Mouse (Mus musculus): ENCODE data around the gene Pold3. TPM values are rescaled to one million over a fixed set of nuclear protein-coding genes. Genes with fewer than 3 reads are reported as not detected.
"Not testable (repeated sequence)": the region's sequence is repeated elsewhere in the genome, so short reads cannot be mapped to it uniquely, and the experiment has no call there.

Gene Pold3
- polyA plus RNA-seq, 1 experiment from 2014 or later = 103 TPM

DNA sequence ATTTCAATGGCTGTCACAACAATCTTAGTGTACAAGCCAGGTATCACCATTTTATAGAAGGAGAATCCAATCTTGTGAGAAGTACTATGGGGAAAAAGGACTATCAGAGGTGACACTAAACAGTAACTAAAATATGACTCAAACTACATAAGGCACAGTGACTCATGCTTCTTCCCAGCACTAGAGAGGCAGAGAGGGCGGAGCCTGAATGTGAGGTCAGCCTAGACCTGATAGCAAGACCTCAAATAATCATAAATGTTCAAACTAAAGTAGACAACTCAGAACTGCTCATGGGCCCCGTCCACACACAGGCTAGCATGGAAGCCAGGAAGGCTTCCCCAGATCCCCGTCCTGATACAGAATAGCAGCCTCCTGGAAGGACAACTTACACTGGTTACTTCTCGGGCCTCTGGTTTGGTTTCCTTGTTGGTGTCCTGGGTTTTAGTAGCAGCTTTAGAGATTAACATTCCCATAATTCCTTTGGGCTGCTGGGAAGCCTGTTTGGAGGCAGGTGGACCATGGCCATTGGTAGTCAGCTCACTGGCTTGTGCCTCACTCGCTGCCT, 21.3 kb downstream of the Pold3 start:
- H3K36me3 ChIP-seq (replicated peaks) = peaks cover 99% of the 10 kb centered on the region
- no peak overlapping the region for H3K4me3 ChIP-seq
- no peaks in the 10 kb centered on the region for H3K4me1 ChIP-seq
- no peak for DNase-seq (ENCODE audit: low spot score)
- no peak overlapping the region for H3K27ac ChIP-seq (replicated peaks)
- WGBS = 89% methylated on average over 5 of the region's 5 CpGs
- H3K27me3 ChIP-seq (replicated peaks; ENCODE audit: low read depth, poor library complexity, severe bottlenecking) = no peaks in the 10 kb centered on the region
- no peaks in the 10 kb centered on the region for H3K9me3 ChIP-seq

DNA sequence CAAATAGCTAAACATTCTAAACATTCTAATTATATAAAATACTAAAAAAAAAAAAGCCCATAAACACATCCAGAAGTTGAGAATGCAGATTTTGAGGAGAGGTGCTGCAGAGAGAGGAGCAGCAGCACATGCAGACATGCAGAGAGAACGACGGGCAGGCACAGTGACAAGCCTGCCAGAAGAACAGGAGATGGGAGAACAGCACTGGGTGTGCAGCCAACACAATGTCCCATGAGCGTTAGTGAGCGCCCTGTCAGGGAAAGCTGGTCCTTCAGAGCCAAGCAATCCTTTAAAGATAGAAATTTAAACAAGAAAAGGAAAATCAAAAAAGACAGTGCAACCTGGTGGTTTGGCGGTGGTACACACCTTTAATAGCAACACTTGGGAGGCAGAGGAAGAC, 34.5 kb downstream of the Pold3 start:
- H3K36me3 ChIP-seq (replicated peaks) = peaks cover 97% of the 10 kb centered on the region
- WGBS = 91% methylated on average over 5 of the region's 5 CpGs
- no peak overlapping the region for H3K4me3 ChIP-seq
- no peak for DNase-seq (ENCODE audit: low spot score)
- no peaks in the 10 kb centered on the region for H3K4me1 ChIP-seq
- no peaks in the 10 kb centered on the region for H3K27me3 ChIP-seq (replicated peaks; ENCODE audit: low read depth, poor library complexity, severe bottlenecking)
- H3K27ac ChIP-seq (replicated peaks) = no peak overlapping the region
- H3K9me3 ChIP-seq = peaks cover 6% of the 10 kb centered on the region; the same call in 1 of the 2 replicates

DNA sequence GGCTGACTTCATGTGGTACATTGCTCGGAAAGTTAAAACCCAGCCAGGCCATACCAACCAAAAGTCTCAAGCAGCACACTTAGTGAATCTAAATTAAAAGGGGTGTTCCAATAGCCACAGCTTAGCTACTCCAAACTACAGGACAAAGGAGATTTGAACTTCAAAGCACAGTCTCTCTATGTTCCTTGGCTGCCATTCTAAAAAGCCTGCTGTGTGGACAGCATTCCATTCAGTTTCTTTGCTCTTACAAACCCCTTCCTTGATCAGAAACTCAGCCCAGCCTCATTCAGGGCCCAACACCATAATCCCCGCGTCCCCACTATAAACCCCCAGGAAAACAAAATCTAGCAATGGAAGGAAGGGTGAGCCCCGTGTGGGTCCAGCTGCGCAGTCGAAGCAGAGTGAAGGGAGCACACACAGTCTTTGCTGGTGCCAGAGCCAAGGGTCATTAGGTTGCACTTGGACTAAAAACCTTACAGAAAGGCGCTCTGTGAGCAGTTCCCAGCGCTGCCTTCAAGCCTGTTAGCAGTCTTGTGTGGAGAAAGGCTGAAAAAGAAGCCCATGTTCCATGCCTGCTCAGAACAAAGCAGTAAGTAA, 35.1 kb downstream of the Pold3 start:
- Histone ChIP-seq H3K9me3 (peaks cover 6% of the 10 kb centered on the region; the same call in 1 of the 2 replicates), H3K36me3 (replicated peaks) (peaks cover 98% of the 10 kb centered on the region), H3K4me3 (no peak overlapping the region), H3K27ac (replicated peaks) (no peak overlapping the region), H3K27me3 (replicated peaks; ENCODE audit: low read depth, poor library complexity, severe bottlenecking) (no peaks in the 10 kb centered on the region), H3K4me1 (no peaks in the 10 kb centered on the region)
- DNase-seq (ENCODE audit: low spot score) = no peak
- 88% methylated on average over 8 of the region's 8 CpGs for WGBS

DNA sequence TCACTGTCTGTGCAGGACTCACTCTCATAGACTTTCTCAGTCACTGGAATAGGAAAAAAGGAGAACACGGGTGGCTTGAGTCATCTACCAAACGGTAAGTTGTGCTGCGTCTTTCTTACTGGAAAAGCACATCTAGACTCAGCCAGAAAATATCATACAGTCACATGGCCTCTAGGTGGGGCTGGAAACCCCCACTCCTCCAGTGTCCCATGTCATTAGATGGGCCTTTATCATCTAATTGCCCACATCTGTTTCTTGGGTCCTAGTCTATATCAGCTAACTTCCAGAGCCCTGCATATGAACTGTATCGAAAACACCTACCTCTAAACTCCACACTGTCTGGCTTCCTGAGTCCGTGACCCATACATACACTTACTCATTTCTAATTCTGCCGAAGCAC, 37.6 kb downstream of the Pold3 start:
- no peak for DNase-seq (ENCODE audit: low spot score)
- H3K27ac ChIP-seq (replicated peaks) = no peak overlapping the region
- H3K27me3 ChIP-seq (replicated peaks; ENCODE audit: low read depth, poor library complexity, severe bottlenecking) = no peaks in the 10 kb centered on the region
- peaks cover 92% of the 10 kb centered on the region for H3K36me3 ChIP-seq (replicated peaks)
- H3K9me3 ChIP-seq = 0 out of 2 replicates have a peak, but pooled peaks cover under 1% of the 10 kb centered on the region
- H3K4me3 ChIP-seq = no peak overlapping the region
- WGBS = 89% methylated on average over 6 of the region's 6 CpGs
- H3K4me1 ChIP-seq = no peaks in the 10 kb centered on the region

DNA sequence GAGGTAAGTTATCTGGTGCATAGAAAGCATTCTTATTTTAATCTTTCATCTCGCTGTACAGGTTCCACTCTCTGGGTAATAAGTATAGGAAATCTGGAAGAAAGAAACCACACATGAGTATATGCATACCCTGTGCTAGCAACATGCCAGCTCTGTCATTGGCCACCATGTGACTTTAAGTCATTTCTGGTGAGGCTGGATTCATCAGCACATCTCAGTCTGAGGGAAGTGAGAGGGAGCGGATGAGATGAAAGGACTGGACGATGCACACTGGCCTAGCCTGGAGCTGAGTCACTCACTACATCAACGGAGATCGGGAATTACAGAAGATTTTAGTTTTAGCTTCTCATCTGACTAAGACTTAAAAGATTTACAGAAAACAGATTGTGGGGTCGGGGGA, 38.5 kb downstream of the Pold3 start:
- Histone ChIP-seq H3K27me3 (replicated peaks; ENCODE audit: low read depth, poor library complexity, severe bottlenecking) (no peaks in the 10 kb centered on the region), H3K27ac (replicated peaks) (no peak overlapping the region), H3K4me1 (no peaks in the 10 kb centered on the region), H3K9me3 (no peaks in the 10 kb centered on the region), H3K4me3 (no peak overlapping the region), H3K36me3 (replicated peaks) (peaks cover 87% of the 10 kb centered on the region)
- no peak for DNase-seq (ENCODE audit: low spot score)
- WGBS = 94% methylated on average over 6 of the region's 6 CpGs

DNA sequence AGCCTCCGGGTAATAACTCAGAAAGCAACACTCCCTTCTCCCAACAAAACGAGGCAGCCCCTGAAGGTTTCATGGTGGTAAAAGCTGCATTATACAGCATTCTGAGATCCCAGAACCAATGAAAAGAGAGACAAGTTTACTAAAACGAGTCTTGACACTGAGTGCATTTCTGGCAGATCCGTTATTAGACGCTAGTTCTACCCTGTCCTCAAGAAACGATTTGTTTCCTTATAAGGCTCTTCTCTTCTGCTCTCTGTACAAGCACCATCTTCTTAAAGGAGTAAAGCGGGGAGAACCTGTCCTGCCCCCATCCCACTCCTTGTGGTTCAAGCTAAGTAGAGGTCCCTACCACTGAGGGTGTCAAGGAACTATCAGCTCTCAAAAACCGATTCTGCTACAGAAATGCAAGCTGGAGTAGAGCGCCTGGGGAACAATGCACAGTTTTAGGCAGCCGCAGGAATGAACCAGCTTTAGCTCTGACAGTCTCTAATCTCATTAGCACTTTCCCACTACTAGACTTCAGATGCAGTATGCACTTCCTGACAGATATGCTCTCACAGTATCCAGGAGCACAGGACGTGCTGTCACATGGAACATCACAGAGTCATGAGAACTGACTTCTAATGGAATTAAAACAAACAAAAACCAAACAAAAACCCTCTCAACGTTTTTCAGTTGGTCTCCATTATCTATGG, 41.1 kb downstream of the Pold3 start:
- 78% methylated on average over 12 of the region's 12 CpGs for whole genome bisulfite sequencing
- Histone ChIP-seq H3K27ac (replicated peaks) (no peak overlapping the region), H3K4me1 (no peaks in the 10 kb centered on the region), H3K27me3 (replicated peaks; ENCODE audit: low read depth, poor library complexity, severe bottlenecking) (no peaks in the 10 kb centered on the region), H3K9me3 (no peaks in the 10 kb centered on the region), H3K36me3 (replicated peaks) (peaks cover 74% of the 10 kb centered on the region), H3K4me3 (no peak overlapping the region)
- no peak for DNase-seq (ENCODE audit: low spot score)

DNA sequence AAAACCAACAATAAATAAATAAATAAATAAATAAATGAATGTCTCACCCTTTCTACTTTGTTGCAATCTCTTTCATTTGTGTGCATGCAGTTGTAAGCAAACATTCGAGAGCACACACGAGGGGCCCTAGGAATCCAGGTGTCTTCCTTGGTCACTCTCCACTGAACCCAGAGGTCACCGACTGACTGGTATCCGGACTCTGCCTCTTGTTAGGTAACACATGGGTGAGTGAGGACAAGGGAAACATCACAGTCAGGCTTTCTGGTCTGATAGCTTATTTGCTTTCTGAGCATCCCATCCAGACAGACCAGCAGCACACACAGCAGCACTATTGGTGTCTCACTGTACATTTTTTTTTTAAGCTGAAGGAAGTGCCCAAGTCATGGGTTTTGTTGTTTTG, 44.3 kb downstream of the Pold3 start:
- Histone ChIP-seq H3K4me3 (no peak overlapping the region), H3K4me1 (no peaks in the 10 kb centered on the region), H3K27me3 (replicated peaks; ENCODE audit: low read depth, poor library complexity, severe bottlenecking) (no peaks in the 10 kb centered on the region), H3K27ac (replicated peaks) (no peak overlapping the region), H3K9me3 (no peaks in the 10 kb centered on the region), H3K36me3 (replicated peaks) (peaks cover 42% of the 10 kb centered on the region)
- DNase-seq (ENCODE audit: low spot score) = no peak
- 92% methylated on average over 4 of the region's 4 CpGs for WGBS

DNA sequence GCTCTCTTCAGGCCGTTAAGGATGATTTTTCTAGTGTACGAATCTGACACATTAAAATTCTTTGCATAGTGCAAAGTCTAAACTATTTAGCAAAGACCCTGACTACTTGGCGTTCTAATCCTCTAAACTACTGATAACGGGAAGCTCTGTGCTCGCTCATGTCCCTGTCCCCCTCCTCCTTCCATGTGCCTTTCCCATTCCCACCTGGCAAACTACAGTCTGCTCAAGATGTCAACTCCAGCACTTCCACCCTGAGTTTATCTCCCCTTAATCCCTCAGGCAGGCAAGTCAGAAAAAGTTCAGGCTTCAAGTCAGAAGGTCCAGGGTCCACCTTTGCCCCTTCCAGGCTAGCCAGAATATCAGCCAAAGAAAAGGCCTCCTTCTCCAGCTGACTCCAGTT, 45.1 kb downstream of the Pold3 start:
- H3K9me3 ChIP-seq = no peaks in the 10 kb centered on the region
- no peak overlapping the region for H3K4me3 ChIP-seq
- no peaks in the 10 kb centered on the region for H3K4me1 ChIP-seq
- no peak overlapping the region for H3K27ac ChIP-seq (replicated peaks)
- H3K27me3 ChIP-seq (replicated peaks; ENCODE audit: low read depth, poor library complexity, severe bottlenecking) = no peaks in the 10 kb centered on the region
- H3K36me3 ChIP-seq (replicated peaks) = peaks cover 34% of the 10 kb centered on the region
- DNase-seq (ENCODE audit: low spot score) = no peak
- WGBS = 87% methylated on average over 5 of the region's 5 CpGs

DNA sequence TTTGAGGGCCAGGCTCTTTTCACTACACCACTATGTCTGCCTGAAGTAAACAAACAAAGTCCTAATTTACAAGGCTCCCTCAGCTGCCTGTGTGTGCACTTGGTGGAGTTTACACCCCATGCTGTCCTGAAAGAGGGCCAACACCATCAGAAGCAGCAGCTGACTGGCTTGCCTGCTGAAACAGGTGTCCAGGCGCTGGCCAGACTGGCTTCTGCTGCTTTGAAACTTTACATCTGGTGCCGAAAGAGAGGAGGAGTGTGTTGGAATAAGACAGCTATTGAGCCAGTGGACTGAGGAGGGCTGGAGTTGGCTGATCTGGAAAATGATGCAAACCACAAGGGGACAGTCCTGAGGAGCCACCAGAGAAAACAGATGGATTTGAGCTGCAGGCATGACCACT, 47.4 kb downstream of the Pold3 start:
- peaks cover 18% of the 10 kb centered on the region for H3K36me3 ChIP-seq (replicated peaks)
- no peaks in the 10 kb centered on the region for H3K9me3 ChIP-seq
- no peak for DNase-seq (ENCODE audit: low spot score)
- 86% methylated on average over 2 of the region's 2 CpGs for WGBS
- H3K27ac ChIP-seq (replicated peaks) = no peak overlapping the region
- no peaks in the 10 kb centered on the region for H3K4me1 ChIP-seq
- no peaks in the 10 kb centered on the region for H3K27me3 ChIP-seq (replicated peaks; ENCODE audit: low read depth, poor library complexity, severe bottlenecking)
- no peak overlapping the region for H3K4me3 ChIP-seq

DNA sequence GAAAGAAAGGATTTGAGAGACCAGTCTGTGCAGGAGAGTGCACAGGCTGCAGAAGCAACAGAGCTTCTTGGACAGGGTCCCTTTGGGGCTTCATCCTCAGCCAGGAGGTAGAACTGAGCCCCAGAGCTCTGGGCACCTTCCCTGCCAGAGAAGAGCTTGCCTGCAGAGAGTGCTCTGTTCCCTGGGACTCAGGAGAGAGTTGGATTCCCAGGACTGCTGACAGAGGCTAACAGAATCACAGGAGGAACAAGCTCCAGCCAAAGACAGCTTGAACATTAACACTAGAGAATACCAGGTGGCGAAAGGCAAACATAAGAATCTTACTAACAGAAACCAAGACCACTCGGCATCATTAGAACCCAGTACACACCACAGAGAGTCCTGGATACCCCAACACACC, 68.4 kb downstream of the Pold3 start:
- DNase-seq (ENCODE audit: low spot score); H3K4me1 ChIP-seq; H3K27ac ChIP-seq (replicated peaks); H3K27me3 ChIP-seq (replicated peaks; ENCODE audit: low read depth, poor library complexity, severe bottlenecking); H3K9me3 ChIP-seq; H3K4me3 ChIP-seq; H3K36me3 ChIP-seq (replicated peaks): not testable (repeated sequence)
- 88% methylated on average over 2 of the region's 2 CpGs for WGBS

DNA sequence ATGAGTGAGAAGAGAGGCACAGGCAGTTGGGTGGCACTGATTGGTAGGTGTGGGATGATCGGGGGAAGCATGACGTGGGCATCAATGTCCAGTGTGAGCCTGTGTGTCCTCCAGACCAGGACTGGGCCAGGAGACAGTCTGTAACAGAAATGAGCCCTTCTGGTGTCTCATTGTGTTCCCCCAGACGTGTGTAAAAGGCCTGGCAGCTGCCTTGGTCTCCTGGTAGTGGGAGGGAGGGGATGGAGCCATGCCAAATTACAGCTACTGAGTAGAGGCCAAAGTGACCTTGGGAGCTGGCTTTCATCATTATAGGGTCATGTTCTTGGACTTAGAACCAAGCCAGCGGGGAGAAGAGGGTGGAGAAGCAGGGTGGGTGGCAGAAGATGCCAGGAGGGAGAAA, 69.5 kb downstream of the Pold3 start:
- Histone ChIP-seq H3K36me3 (replicated peaks) (no peaks in the 10 kb centered on the region), H3K27ac (replicated peaks) (no peak overlapping the region), H3K27me3 (replicated peaks; ENCODE audit: low read depth, poor library complexity, severe bottlenecking) (no peaks in the 10 kb centered on the region), H3K9me3 (no peaks in the 10 kb centered on the region), H3K4me3 (no peak overlapping the region), H3K4me1 (no peaks in the 10 kb centered on the region)
- WGBS = 68% methylated on average over 4 of the region's 4 CpGs
- no peak for DNase-seq (ENCODE audit: low spot score)

DNA sequence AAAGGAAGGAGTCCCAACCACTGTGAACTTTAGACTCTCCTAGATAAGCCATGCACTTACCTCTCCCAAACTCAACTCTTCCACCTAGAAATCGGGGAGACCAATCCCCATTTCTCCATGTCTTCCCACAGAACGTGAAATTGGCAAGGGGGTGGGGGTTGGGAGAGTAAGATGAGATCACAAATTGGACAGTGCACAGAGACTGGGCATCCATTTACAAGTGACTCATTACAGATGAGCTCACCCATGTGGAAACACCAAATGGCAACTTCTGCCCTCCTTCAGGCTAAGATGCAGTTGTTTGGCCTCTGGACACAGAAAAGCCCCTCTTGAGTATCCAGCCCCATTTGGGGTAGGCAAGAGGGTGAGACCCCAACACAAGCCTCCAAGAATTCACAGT, 74.9 kb downstream of the Pold3 start:
- no peaks in the 10 kb centered on the region for H3K9me3 ChIP-seq
- no peak overlapping the region for H3K27ac ChIP-seq (replicated peaks)
- H3K4me1 ChIP-seq = peaks cover 24% of the 10 kb centered on the region
- DNase-seq (ENCODE audit: low spot score) = no peak
- H3K4me3 ChIP-seq = no peak overlapping the region
- 84% methylated on average over 2 of the region's 2 CpGs for WGBS
- no peaks in the 10 kb centered on the region for H3K36me3 ChIP-seq (replicated peaks)
- H3K27me3 ChIP-seq (replicated peaks; ENCODE audit: low read depth, poor library complexity, severe bottlenecking) = peaks cover 15% of the 10 kb centered on the region

DNA sequence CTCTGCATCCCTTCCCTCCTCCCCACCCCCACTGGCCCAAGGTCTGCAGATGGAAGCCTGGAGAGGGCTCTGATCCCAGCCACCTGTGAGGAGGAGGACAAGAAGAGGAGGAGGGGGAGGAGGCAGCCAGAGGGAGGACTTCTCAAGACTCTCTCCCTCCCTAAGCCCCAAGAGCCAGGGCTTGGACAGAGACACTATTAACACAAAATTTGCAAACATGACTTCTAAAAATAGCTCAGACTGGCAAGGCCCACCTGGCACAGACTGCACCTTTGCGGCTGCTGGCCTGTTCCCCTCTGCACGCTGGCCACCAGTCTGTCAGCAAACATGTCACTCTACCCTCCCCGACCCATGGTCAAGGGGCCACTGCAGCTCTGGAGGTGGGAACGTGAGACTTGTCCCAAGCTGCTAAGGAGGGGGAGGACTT, 77.7 kb downstream of the Pold3 start:
- WGBS = 42% methylated on average over 4 of the region's 4 CpGs
- H3K27me3 ChIP-seq (replicated peaks; ENCODE audit: low read depth, poor library complexity, severe bottlenecking) = peaks cover 20% of the 10 kb centered on the region
- DNase-seq (ENCODE audit: low spot score) = no peak
- peaks cover 24% of the 10 kb centered on the region for H3K4me1 ChIP-seq
- H3K27ac ChIP-seq (replicated peaks) = no peak overlapping the region; the same call in 1 of the 2 replicates
- no peaks in the 10 kb centered on the region for H3K9me3 ChIP-seq
- H3K4me3 ChIP-seq = no peak overlapping the region
- no peaks in the 10 kb centered on the region for H3K36me3 ChIP-seq (replicated peaks)

Measured in embryonic facial prominence, embryonic 10.5 days (tissue).